Mouse (Mus musculus) embryo, embryonic 10 days (tissue): ENCODE measurements at regions not wholly inside any gene's neighbourhood (a gene's known extent, or its start where the extent isn't known, plus 50 kb on each side); places are given as distances from the start of the nearest gene placed in this dataset.

Source experiments
- DNase-seq: peaks from one replicate; pipeline ENCODE4 v3.0.0-alpha.2; 2015; ENCODE audit warnings: low spot score

- DNase-seq, result no peak
Measured at GRCm38 (mm10) chr5:82472146-82472545, 882.8 kb downstream of the Tecrl start.

DNA sequence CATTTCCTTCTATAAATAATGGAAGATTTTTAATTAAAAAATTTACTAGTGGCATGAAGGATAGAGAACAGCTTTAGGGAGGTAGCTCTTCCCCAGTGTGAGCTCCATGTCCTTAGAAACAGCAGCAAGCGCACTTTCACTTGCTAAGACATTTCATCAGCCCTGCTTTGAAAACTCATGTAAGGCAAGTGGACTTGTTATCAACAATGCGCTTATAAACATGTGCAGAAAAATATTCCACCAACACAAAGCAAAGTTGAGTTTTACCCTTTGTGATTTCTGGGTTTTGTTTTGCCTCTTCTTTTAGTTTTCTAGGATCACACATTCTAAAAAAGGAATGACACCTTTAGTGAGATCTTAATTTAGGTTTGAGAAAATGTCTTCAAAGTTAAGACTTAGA, 890.7 kb downstream of the Tecrl start:
- DNase-seq, result no peak

DNA sequence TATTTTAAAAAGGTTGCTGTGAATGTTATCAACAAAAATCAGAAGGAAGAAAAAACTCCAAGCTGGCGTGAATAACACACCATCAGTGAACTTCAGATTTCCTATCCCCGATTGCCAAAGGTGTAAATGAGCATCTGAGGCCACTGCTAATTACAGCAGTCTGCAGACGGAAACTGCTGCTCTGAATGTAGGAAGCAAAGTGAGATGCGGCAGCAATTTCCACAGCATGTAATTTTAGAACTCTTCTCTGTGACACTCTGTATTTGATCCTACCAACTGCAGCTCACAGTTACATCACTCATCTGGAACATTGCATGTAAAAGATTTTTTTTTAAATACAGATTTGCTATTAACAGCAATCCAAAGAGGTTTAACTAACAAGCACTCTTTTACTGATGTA, 913.7 kb downstream of the Tecrl start:
- no peak for DNase-seq

DNA sequence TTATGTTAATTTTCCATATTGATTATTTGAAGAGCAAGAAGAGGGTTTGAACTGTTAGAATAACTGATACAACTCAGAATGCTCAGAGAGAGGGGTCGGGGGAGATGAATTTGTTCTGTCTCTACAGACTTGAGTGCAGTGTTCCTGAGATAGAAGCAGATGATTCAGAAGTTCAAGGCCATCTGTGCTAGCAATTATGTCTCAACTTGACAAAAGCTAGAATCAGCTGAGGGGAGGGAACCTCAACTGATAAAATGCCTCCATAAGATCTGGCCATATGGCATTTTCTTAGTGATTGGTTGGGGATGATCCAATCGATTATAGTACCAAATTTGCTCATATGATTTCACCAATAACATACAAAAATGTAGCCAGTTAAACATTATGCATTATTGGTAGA, 914.9 kb downstream of the Tecrl start:
- DNase-seq, result no peak

GRCm38 (mm10) chr5:82420396-82420795, 934.6 kb downstream of the Tecrl start:
- no peak for DNase-seq

DNA sequence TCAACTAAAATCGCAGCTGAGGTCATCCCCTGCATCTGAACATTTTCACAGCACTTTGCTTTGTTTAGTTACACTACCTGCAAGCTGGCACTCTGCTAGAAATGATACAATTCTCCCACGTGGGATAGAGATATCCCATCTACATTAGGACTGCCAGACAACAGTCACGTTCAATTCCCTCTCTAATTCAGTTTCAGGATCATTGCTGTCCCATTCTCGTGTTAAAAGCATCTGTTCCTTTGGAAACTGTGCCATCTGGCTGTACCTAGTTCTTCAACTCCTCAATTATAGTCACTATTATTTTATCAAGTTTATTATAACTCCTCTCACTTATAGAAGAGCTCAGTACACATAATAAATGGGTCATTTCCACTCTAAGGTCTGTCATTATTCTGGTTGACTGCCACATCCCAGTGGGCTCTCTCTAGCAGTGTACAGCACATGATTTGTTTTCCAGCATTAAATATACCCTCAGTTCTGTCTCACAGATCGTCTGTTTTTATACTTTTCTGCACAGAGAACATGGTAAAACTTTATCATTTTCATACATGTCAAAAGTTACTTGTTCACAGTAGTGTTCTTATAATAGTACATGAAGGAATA, 958.3 kb downstream of the Tecrl start:
- no peak for DNase-seq

DNA sequence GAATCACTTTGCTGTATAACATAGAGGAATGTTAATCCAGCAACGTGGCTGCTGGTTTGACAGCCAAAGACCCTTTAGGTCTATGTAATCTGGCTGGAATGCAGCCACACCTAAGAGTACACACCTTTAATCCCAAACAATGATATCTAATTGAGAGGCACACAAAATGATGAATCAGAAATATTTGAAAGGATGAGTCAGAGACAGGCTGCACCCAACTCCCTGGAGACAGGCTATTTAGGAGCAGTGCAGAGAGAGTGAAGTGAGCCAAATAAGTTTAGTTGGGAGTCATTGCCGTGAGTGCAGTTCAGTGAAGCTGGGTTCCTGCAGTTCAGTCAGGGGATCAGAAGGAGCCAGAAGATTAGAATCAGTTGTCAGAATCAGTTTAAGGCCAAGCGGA, 993.4 kb downstream of the Tecrl start:
- DNase-seq, result no peak

DNA sequence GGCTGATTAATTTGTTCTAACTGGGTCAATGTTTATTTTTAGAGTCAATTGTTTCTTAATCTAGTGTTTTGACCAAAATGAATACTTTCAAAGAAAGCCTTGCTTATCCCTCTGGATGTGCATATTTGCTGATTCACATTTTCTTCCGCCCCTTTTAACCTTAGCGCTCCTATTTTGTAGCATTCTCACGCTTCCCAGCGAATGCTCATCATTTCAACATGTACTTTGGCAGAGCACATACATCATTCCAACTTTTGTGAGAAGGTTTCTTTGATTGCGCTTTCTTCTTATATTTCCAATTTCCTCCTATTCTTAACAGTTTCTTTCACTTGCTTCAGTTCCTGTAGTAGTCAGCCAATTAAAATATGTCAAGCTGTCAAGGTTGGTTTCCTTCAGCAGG, 998.7 kb downstream of the Tecrl start:
- no peak for DNase-seq

GRCm38 (mm10) chr5:82351089-82351488, 1003.9 kb downstream of the Tecrl start:
- DNase-seq, result no peak

DNA sequence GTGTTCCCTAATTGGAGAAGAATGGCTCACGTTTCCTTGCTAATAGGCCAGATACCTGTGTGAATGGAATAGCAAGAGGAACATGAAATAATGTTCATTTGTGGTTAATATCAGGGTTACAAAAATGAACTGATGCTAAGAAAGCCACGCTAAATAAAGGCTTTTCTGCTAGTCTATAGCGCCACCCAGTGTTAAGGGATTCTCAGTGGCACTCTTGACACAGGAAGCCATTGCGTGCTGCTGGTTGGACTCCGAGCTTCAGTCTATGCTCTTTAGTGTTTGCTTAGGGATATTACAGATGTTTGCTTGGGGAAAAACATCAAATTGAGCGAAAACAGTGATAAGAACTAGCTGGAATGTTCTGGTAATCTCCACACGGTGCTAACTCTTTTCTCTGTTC, 1008.3 kb downstream of the Tecrl start:
- peak; percentile 90 for DNase-seq

- DNase-seq, result no peak
Measured at GRCm38 (mm10) chr5:82324354-82324753, 1030.6 kb downstream of the Tecrl start.

DNA sequence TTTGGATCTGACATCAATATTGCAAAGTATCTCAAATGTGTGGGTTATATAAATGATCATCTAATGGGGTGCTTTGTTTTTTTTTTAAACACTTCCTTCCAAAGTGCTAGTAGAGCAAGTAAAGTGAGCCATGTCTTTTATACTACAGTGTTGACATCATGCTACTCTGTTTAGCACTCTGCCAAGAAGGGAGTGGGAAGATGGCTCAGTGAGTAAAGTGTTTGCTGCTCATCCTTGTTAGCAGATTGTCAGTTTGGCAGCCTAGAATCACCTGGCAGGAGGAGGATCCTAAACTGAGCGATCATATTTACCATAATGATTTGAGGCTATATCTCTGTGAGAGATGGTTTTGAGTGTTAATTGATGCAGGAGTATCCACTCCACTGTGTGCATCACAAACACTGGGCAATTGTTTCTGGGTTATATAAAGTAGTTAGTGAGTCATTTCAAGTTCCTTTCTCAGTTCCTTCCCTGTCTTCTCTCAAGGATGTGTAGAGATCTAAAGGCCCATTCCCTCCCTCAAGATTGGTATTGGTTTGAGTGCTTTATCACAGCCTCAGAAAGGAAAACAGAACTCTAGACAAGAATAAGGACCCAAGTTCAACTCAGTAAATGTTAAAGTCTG, 1035.2 kb downstream of the Tecrl start:
- no peak for DNase-seq

DNA sequence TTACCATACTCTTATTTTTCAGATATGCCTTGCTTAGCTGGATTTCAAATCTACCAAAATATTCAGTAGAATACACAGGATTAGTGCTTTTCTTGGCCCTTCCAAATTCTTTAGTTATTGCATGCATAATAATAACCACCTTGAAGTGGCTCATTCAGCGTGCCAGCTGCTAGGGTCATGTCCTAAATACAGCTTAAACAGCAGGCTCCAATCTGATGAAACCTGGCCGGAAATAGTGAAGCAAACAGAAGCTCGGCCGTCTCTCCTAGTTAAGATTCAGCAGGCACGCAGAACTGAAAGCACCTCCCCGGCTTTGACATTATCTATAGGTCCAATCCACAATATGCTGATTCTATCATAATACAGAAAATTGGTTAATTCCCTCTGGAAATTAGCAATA, 1042.9 kb downstream of the Tecrl start:
- peak; percentile 23 for DNase-seq

GRCm38 (mm10) chr5:82288069-82288845, 1066.7 kb downstream of the Tecrl start:
- no peak for DNase-seq

- DNase-seq, result no peak
Measured at GRCm38 (mm10) chr5:82253356-82254104, 1101.5 kb downstream of the Tecrl start.

DNA sequence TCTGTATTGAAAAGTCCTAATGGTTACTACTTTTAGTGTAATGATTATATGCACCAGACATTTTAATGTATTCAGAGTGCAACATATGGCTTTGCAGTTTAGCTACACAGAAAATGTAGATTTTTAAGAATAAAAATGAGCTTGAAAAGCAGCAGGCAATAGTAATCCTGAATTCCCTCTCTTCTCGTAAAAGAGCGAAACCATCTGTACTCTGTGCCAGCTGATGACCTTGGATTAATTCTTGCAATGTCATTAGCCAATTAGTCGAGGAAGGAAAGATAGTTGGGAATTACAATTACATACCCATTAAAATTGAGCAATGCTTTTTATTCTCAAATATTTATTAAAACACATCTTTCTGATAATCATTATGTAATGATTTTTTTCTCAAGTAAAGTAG, 1128.7 kb downstream of the Tecrl start:
- no peak for DNase-seq

DNA sequence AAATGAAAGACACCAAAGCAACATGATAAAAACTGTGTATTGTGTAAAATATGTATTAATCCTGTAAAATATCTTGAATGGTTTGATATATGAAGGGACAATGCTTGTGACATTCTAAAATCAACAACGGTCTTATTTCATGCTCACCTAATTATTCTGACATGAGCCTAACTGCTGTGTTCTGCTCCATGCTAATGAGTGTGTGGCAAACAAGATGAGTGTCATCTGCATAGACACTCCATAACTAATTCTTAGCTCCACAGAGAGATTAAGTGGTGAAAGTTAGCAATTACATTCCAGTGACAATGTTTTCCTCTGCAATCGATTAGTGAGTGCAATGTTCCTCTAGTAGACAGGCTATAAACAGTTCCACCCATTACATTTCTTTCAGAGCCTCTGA, 1131.4 kb downstream of the Tecrl start:
- no peak for DNase-seq

- no peak for DNase-seq
Measured at GRCm38 (mm10) chr5:82203606-82204005, 1151.4 kb downstream of the Tecrl start.
